In the genomic region with DNA sequence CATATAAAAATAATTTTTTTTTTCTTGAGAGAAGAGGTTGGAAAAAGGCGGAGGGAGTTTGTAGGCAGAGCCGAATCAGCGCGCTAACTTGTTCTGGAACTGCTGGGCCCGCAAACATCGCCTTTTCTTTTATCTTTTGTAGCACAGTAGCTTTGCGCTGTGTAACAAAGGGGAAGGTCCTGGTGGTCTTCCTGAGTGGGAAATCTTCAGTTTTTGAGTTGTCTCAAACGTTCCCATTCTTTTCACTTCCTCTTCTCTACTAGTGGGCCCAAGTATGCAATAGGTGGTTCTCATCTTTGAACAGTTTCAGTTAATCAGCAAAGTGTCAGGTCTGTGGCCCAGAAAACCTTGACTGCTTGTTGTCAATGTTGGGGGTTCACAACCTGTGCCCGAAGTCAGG, we compare ENCODE assay signal across 8 mouse cellular contexts. TPM values are rescaled to one million over a fixed set of nuclear protein-coding genes. Genes with fewer than 3 reads are reported as not detected.
DNase-seq lines count a peak whose midpoint lies in the region; ATAC-seq and TF ChIP-seq lines count a peak whose summit lies in the region.

No protein-coding gene starts in this region.

- ATAC-seq in heart, postnatal 0 days (ENCODE audit: insufficient read depth, low read depth) = no peak
- ATAC-seq in hindbrain, embryonic 13.5 days (ENCODE audit: low FRiP score) = peak; percentile 13
- ATAC-seq in midbrain, embryonic 12.5 days (ENCODE audit: low FRiP score, low read depth) = peak; percentile 20

- H3K36me3 ChIP-seq in heart, postnatal 0 days (replicated peaks; ENCODE audit: control insufficient read depth, insufficient read depth, low read length) = peaks cover 13% of the 10 kb centered on the region
- peaks cover 16% of the 10 kb centered on the region for H3K36me3 ChIP-seq in hindbrain, embryonic 13.5 days
- peaks cover 16% of the 10 kb centered on the region for H3K36me3 ChIP-seq in midbrain, embryonic 12.5 days

- H3K4me2 ChIP-seq in heart, postnatal 0 days (ENCODE audit: low read depth, low read length) = peak overlapping the region; percentile 98
- peak overlapping the region; percentile 61 for H3K4me2 ChIP-seq in hindbrain, embryonic 13.5 days
- peak overlapping the region; percentile 100 for H3K4me2 ChIP-seq in midbrain, embryonic 12.5 days (replicated peaks)

- TF ChIP-seq EP300 in heart, postnatal 0 days (IDR thresholded peaks at IDR 0.05; ENCODE audit: low read depth) = no peak

- H3K27me3 ChIP-seq in heart, postnatal 0 days (ENCODE audit: control insufficient read depth, insufficient read depth, low read length) = no peaks in the 10 kb centered on the region
- H3K27me3 ChIP-seq in hindbrain, embryonic 13.5 days = no peaks in the 10 kb centered on the region
- H3K27me3 ChIP-seq in midbrain, embryonic 12.5 days = no peaks in the 10 kb centered on the region

- 25% methylated on average over 9 of the region's 9 CpGs for WGBS in heart, postnatal 0 days
- WGBS in hindbrain, embryonic 13.5 days = 38% methylated on average over 9 of the region's 9 CpGs
- WGBS in midbrain, embryonic 12.5 days = 39% methylated on average over 9 of the region's 9 CpGs

- H3K9me3 ChIP-seq in heart, postnatal 0 days (replicated peaks; ENCODE audit: control insufficient read depth, low read length) = no peaks in the 10 kb centered on the region
- H3K9me3 ChIP-seq in hindbrain, embryonic 13.5 days = no peaks in the 10 kb centered on the region
- no peaks in the 10 kb centered on the region for H3K9me3 ChIP-seq in midbrain, embryonic 12.5 days

- peak overlapping the region; percentile 57 for H3K9ac ChIP-seq in heart, postnatal 0 days (replicated peaks; ENCODE audit: low read depth, low read length)
- H3K9ac ChIP-seq in hindbrain, embryonic 13.5 days = peak overlapping the region; percentile 53
- peak overlapping the region; percentile 46; the same call in 1 of the 2 replicates for H3K9ac ChIP-seq in midbrain, embryonic 12.5 days (replicated peaks)

- intact Hi-C loops in heart, postnatal 10 days (cut with DNase I) = no loop called here

- peak overlapping the region; percentile 76 for H3K4me3 ChIP-seq in heart, postnatal 0 days (ENCODE audit: low read depth, low read length)
- peak overlapping the region; percentile 72 for H3K4me3 ChIP-seq in hindbrain, embryonic 13.5 days
- peak overlapping the region; percentile 74 for H3K4me3 ChIP-seq in midbrain, embryonic 12.5 days

- no peak for TF ChIP-seq CTCF in heart, postnatal 0 days (IDR thresholded peaks at IDR 0.05; ENCODE audit: low read depth)

- H3K4me1 ChIP-seq in heart, postnatal 0 days (ENCODE audit: control insufficient read depth, insufficient read depth) = peaks cover 29% of the 10 kb centered on the region
- H3K4me1 ChIP-seq in hindbrain, embryonic 13.5 days (replicated peaks) = peaks cover 41% of the 10 kb centered on the region
- peaks cover 30% of the 10 kb centered on the region for H3K4me1 ChIP-seq in midbrain, embryonic 12.5 days

- peak overlapping the region; percentile 68 for H3K27ac ChIP-seq in heart, postnatal 0 days (ENCODE audit: low read depth)
- H3K27ac ChIP-seq in hindbrain, embryonic 13.5 days = peak overlapping the region; percentile 50; the same call in 1 of the 2 replicates
- 0 out of 2 replicates have a peak overlapping the region, but pooled peaks have one; percentile 25 for H3K27ac ChIP-seq in midbrain, embryonic 12.5 days (replicated peaks)

- DNase-seq in heart, postnatal 0 days (ENCODE audit: low spot score) = no peak
- no peak for DNase-seq in heart, postnatal 10 days
- DNase-seq in MEL-GATA-1-ER (ENCODE audit: extremely low read depth, low read depth) = peak; percentile 49
- no peak for DNase-seq in cerebellum, adult 18-20 months
- no peak for DNase-seq in right cerebral cortex, adult 18-20 months
- DNase-seq in gastrocnemius, postnatal 25 days = no peak

RNA-seq across cellular contexts. Expression of gene Ccdc86, which starts 0.5 kb away (rescaled TPM):
- 8.7 and 12.1 TPM in 2 replicates for total RNA-seq in heart, postnatal 0 days (2014; rRNA removed; ENCODE audit: low replicate concordance)
- polyA plus RNA-seq in heart, postnatal 0 days (2015; fragmentation: Nextera tagmentation; extraction: Ambion mirVana) = 9.8 and 12.4 TPM in 2 replicates
- total RNA-seq in heart, postnatal 10 days (2021) = 1 to 10 TPM; 7.5 to 7.9 TPM
- polyA plus RNA-seq in hindbrain, embryonic 13.5 days (2015; fragmentation: Nextera tagmentation; extraction: Ambion mirVana) = 15.0 and 15.2 TPM in 2 replicates
- polyA plus RNA-seq in midbrain, embryonic 12.5 days (2016; fragmentation: Nextera tagmentation; extraction: Ambion mirVana) = 21.6 and 23.7 TPM in 2 replicates
- total RNA-seq in gastrocnemius, postnatal 25 days (2021) = 10 to 100 TPM; 10.5 to 15.5 TPM

RNA-seq across cellular contexts. Expression of gene Ptgdr2, which starts 12.6 kb away (rescaled TPM):
- total RNA-seq in heart, postnatal 0 days (2014; rRNA removed; ENCODE audit: low replicate concordance) = 0.11 and 0.39 TPM in 2 replicates
- polyA plus RNA-seq in heart, postnatal 0 days (2015; fragmentation: Nextera tagmentation; extraction: Ambion mirVana) = 0.04 and 0.07 TPM in 2 replicates
- under 1 TPM; 0.15 to 0.22 TPM for total RNA-seq in heart, postnatal 10 days (2021)
- 0.19 and 0.22 TPM in 2 replicates for polyA plus RNA-seq in hindbrain, embryonic 13.5 days (2015; fragmentation: Nextera tagmentation; extraction: Ambion mirVana)
- polyA plus RNA-seq in midbrain, embryonic 12.5 days (2016; fragmentation: Nextera tagmentation; extraction: Ambion mirVana) = 0.09 and 0.12 TPM in 2 replicates
- total RNA-seq in gastrocnemius, postnatal 25 days (2021) = not detected

RNA-seq across cellular contexts. Expression of gene Ms4a10, which starts 24.9 kb away (rescaled TPM):
- not detected in 2 replicates for total RNA-seq in heart, postnatal 0 days (2014; rRNA removed; ENCODE audit: low replicate concordance)
- 0.11 and 0.22 TPM in 2 replicates for polyA plus RNA-seq in heart, postnatal 0 days (2015; fragmentation: Nextera tagmentation; extraction: Ambion mirVana)
- not detected for total RNA-seq in heart, postnatal 10 days (2021)
- not detected in 2 replicates for polyA plus RNA-seq in hindbrain, embryonic 13.5 days (2015; fragmentation: Nextera tagmentation; extraction: Ambion mirVana)
- polyA plus RNA-seq in midbrain, embryonic 12.5 days (2016; fragmentation: Nextera tagmentation; extraction: Ambion mirVana) = not detected in 2 replicates
- not detected for total RNA-seq in gastrocnemius, postnatal 25 days (2021)

RNA-seq across cellular contexts. Expression of gene Zp1, which starts 29.1 kb away (rescaled TPM):
- total RNA-seq in heart, postnatal 0 days (2014; rRNA removed; ENCODE audit: low replicate concordance) = not detected in 2 replicates
- polyA plus RNA-seq in heart, postnatal 0 days (2015; fragmentation: Nextera tagmentation; extraction: Ambion mirVana) = 0.19 TPM in 1 of 2 replicates, not detected in the other
- not detected for total RNA-seq in heart, postnatal 10 days (2021)
- not detected in 2 replicates for polyA plus RNA-seq in hindbrain, embryonic 13.5 days (2015; fragmentation: Nextera tagmentation; extraction: Ambion mirVana)
- polyA plus RNA-seq in midbrain, embryonic 12.5 days (2016; fragmentation: Nextera tagmentation; extraction: Ambion mirVana) = 0.38 TPM in 1 of 2 replicates, not detected in the other
- not detected for total RNA-seq in gastrocnemius, postnatal 25 days (2021)

RNA-seq across cellular contexts. Expression of gene Ms4a15, which starts 43.5 kb away (rescaled TPM):
- total RNA-seq in heart, postnatal 0 days (2014; rRNA removed; ENCODE audit: low replicate concordance) = not detected in 2 replicates
- not detected in 2 replicates for polyA plus RNA-seq in heart, postnatal 0 days (2015; fragmentation: Nextera tagmentation; extraction: Ambion mirVana)
- total RNA-seq in heart, postnatal 10 days (2021) = not detected
- not detected in 2 replicates for polyA plus RNA-seq in hindbrain, embryonic 13.5 days (2015; fragmentation: Nextera tagmentation; extraction: Ambion mirVana)
- not detected in 2 replicates for polyA plus RNA-seq in midbrain, embryonic 12.5 days (2016; fragmentation: Nextera tagmentation; extraction: Ambion mirVana)
- not detected for total RNA-seq in gastrocnemius, postnatal 25 days (2021)
